Mouse (Mus musculus) E14TG2a.4 (cell line): ENCODE results near the gene Hoxd9.

Experiments
- CTCF ChIP-seq: conservative IDR thresholded peaks from 2 replicates; pipeline ENCODE4 v1.5.1; 2014; ENCODE audit warnings: low read length
- POU5F1 ChIP-seq: IDR thresholded peaks from 2 replicates; pipeline ENCODE4 v1.6.1; 2014; ENCODE audit warnings: low read length, borderline replicate concordance

DNA sequence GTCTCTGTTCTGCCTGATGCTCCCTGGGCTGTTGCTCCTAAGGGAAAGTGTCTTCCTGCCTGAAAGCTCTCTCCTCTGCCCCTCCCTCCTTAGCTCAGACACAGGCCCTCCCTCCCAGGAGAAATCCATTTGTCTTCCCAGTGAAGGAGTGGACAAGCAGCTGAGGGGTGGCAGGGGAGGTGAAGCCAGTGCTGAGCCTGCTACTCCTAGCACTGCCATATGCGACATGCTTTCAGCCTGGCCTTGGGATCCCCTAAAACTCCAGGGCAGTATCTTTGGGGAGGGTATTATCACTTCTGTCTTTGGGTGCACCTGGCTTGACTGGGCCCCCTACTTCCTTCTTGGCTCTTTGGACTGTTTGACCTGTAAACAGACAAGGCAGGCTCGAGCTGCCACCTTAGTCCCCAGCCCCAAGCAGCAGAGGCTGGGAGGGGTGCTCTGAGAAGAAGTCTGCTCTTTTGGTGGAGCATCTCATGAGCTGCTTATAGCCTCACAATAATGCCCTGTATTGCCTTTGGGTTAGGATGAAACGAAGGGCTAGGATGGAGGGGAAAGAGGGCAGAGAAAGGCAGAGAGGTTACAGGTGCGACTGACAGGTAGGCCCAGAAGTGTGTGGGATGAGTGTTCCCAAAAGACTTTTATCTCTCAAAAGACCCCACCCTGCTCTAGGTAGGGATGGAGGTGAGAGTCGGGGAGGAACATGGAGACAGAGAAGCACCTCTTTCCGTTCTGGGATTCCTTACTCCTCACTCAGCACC lies 48.2 kb downstream of the Hoxd9 start:
- TF ChIP-seq CTCF: no peak
- no peak for TF ChIP-seq POU5F1
